Mouse (Mus musculus) neural tube, embryonic 10.5 days (tissue): Measurements from ENCODE around the gene Scoc.
A peak's percentile ranks its signal among the peaks of the same experiment; 100 is the strongest.
"Not testable (repeated sequence)": the region's sequence is repeated elsewhere in the genome, so short reads cannot be mapped to it uniquely, and the experiment has no call there.

Source experiments
- DNase-seq: peaks from one replicate; pipeline ENCODE4 v3.0.0-alpha.2; 2017; ENCODE audit warnings: low spot score; ENCODE audit errors: extremely low spot score

Gene Scoc

DNA sequence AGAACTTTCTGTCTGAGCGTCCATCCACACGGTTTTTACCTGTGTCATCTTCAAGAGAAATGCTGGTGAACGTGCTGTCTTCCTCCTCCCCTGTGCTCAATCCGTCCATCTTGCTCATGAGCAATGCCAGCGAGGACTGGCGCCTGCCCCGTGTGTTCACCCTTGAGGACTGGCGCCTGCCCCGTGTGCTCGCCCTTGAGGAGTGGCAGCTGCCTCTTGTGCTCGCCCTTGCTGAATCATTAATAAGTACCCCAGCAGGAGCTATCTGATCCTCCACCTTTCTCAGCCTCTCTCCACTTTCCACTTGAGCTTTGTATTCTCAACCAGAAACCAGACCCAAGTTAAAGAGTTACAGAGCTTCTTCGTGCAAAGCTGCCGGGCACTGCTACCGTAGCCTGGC, at the start of gene Scoc:
Gene Scoc, minus strand, starts transcription at position 170 of the 400 bp plus-strand sequence.
- DNase-seq: no peak

DNA sequence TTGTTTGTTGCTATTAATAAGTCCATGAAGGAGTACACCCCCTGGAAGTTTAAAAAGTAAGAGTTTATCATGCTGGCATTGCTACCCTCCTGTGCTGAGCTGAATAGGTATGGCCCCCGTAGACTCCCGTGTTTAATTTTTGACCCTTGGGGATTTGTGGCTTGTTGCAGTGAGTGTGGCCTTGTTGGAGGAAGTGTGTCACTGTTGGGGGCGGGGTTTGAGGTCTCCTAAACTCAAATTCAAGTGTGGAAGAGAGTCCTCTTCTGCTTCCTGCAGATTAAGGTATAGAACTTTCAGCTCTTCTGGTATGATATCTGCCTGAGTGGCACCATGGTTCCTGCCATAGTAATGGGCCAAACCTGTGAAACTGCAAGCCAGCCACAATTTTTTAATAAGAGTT, 1.4 kb upstream of the Scoc start:
- DNase-seq: no peak

DNA sequence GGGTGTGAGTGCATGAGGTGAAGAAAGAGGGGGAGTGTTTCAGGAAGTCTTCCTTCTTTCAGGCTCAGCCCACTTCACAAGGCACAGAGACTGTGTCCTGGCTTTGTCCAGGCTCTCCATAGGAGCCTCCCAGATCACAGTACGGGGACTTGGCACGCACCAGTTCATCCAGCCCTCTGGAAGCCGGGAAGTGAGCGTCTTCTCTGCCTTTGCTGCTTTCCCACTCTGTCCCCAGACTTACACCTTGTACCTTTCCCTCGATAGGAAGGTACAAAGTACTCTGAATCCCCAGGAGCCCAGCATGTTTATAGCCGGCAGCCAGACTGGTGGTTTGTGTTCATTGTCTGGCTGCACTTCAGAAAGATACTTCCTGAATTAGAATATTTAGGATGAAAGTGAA, 1.1 kb downstream of the Scoc start:
- DNase-seq: no peak

GRCm38 (mm10) chr8:83451056-83451455, 7.1 kb downstream of the Scoc start:
- no peak for DNase-seq

DNA sequence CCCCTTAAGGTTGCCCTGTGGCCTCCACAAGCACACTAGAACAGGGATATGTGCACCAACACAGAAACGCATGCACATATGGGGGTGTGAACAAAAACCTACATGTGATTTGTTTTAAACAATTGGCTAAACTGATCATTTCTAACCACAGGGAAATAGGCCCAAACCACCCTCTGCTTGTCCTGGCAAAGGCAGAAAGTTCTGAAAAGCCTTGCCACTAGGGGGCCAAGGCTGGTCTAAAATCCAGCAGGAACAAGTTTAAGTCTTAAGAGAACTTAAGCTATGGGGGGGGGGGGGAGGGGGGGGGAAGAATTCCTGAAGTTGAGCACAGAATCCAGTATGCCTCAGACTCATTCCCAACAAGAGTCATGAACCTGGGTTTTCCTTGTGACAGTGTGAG, 8.2 kb downstream of the Scoc start:
- DNase-seq: no peak

DNA sequence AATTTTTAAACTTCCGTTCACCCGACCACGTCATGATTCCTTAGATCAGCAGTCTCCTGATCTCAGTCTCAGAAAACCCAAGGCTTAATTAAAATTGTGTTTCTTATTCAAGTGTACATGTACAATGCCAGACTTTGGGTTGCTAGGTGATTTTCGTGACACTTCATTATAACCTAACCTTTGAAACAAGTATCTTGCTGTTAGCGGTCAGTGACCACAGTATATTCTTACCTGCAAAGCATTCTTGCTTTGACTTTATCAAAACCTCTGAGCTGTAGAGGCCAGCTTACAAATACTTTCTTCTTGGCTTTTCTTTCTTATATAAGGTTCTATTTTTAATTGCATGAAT, 15.2 kb downstream of the Scoc start:
- DNase-seq: no peak

- DNase-seq: peak; percentile 98
These were observed 15.7 kb downstream of the Scoc start for GRCm38 (mm10) chr8:83442243-83443051.

DNA sequence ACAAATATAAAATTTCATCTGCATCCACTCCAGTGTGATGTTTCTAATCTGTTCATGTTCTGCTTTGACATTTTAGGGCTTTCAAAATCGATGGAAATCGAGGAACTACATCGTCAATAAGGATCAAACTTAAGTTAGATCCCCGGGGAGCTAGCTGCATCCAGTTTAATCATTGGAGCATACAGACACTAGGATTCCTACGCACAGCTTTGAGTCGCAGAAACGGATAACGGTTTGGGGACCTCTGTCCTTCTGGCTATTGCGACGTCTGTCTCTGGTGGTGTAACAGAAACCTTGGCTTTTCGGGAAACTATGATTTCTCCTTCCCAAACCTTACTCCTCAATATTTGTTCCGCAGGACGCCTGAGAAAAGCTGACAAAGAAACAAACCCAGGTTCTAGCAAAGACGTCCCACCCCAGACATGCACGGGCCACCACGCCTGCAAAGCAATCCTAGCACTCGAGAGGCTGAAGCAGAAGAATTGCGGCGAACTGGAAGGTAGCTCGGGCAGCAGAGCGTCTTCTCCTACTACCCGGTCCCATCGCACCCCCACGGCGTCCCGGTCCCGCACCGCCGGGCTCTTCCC, 16.4 kb downstream of the Scoc start:
- no peak for DNase-seq

DNA sequence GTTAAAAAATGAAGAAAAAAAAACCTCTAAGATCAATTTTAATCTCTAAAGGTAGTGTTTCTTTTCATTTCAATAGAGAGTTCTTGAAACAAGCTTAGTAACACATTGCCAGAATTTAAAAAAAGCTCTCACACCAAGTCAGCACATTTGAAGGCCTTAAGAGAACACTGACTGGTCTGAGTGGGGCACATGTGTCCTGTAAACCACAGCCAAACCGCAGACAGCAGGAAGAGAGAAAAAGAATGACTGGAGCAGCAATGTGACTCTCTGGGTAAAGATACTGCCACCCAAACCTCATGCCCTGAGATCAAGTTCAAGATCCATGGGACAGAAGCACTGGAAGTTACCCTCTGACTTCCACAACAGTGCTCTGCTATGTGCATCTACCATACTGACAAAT, 21.1 kb downstream of the Scoc start:
- no peak for DNase-seq

DNA sequence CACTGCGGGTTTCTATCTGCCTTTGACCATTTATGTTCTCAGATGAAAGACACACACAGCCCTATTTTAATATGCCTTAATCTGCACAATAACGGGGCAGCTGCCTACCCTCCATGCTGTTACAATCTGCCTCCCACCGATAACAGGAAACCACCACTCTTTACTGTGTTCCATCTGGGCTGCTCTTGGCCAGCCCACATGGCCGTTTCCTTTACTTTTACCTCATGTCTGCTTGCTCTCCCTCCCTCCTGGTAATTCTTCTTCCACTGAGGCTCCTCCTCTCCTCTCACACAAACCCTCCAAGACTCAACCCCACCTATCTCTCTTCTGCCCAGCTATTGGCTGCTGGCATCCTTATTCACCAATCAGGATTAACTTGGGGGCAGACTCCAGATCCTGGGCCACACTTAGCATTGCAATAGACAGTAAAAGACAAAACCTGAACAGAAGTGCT, 29.1 kb downstream of the Scoc start:
- DNase-seq: no peak

GRCm38 (mm10) chr8:83428621-83429020, 29.6 kb downstream of the Scoc start:
- DNase-seq: not testable (repeated sequence)

- DNase-seq: no peak
These were observed 31.2 kb downstream of the Scoc start for GRCm38 (mm10) chr8:83426949-83427348.

GRCm38 (mm10) chr8:83426104-83426759, 32.0 kb downstream of the Scoc start:
- no peak for DNase-seq

- no peak for DNase-seq
These were observed 33.0 kb downstream of the Scoc start for GRCm38 (mm10) chr8:83425202-83425601.

DNA sequence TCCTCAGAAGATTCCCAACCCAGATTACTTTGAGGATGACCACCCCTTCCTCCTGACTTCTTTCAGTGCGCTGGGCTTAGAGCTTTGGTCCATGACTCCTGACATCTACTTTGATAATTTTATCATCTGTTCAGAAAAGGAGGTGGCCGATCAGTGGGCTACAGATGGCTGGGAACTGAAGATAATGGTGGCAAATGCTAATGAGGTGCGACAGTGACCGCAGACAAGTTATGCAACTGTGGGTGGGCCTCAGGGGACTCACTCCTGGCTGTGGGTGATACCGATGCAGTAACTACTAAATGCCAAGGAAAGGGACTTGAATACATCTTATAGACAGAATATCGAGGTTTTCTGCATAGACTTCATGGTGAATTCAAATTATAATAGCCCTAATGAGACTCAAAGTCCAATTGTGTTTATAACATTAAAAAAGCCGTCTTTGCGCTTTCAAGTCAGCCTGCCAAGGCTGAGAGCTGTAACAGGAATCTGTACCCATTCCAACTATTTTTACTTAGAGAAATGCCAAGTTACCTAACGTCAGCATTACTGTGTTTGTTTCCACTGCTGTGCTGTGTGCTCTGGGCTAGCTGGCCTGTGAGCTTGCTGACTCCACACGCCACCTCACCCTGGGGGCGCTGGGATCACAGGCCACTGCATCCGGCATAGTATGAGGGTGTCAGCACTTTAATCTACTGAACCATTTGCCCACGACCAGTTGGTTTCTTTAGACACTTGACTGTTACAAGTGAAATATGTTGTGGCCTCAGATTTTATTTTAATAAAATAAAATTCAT, 35.0 kb downstream of the Scoc start:
- no peak for DNase-seq

DNA sequence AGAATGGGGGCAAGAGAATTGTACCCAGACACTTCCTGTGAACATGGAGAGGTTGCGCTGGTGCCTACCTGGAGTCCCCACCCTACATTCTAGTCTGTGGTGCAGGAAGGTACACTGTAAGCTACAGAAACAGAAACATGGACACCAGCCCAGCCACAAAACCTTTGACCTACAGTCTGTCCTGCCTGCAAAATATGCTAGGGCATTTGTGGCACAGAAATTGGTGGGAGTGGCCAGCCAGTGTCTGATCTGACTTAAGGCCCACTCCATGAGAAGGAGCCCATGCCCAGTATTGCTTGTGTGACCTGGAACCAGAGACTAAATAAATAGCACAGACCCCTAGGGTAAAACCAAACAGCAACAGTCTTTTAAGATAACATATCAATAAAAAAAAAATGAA, 36.8 kb downstream of the Scoc start:
- DNase-seq: no peak

DNA sequence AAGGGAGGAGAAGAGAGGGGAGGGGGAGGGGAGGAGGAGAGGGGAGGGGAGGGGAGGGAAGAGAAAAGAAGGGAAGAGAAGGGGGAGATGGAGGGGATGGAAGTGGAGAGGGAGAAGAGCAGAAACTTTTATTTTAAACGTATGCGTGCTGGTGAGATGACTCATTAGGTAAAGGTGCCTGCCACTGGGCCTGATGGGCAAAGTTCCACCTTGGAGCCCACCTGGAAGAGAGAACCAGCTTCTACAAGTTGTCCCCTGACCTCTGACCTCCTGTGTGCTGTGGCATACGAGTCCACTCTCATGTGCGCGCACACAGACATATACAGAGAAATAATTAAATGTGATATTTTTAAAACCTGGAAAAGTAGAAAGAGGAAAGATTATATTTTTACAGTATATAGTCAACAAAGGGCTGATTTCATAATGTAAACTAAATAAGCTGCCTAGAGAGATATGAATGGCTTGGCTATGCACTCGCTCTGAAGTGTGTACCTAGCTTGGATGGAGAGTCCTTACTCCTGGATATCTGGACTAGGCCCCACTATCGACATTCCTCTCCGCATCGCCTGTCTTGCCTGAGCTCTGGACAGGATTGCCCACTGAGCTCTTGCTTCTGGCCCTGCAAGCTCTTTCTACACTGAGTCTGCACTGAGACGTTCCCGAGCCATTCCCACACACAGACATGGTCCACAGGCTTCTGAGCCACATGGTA, 39.2 kb downstream of the Scoc start:
- no peak for DNase-seq

- peak; percentile 2 for DNase-seq
These were observed 40.2 kb downstream of the Scoc start for GRCm38 (mm10) chr8:83417970-83418369.

DNA sequence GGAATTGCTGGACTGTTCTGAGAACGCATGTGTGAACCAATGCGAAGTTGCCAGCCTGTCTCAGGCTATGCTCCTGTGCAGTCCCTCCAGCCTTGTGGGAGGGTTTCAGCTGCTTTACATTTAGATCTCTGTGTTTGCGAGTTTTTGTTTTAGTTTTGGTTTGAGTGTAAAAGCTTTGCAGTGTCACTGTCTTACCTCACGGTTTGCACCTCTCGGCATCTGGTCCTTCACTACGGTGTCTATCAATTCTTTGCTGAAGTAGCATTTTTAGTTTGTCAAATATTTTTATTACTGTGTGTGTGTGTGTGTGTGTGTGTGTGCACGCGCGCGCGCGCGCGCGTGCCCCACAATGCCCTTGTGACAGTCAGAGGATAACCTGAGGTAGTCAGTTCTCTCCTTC, 41.3 kb downstream of the Scoc start:
- DNase-seq: no peak

DNA sequence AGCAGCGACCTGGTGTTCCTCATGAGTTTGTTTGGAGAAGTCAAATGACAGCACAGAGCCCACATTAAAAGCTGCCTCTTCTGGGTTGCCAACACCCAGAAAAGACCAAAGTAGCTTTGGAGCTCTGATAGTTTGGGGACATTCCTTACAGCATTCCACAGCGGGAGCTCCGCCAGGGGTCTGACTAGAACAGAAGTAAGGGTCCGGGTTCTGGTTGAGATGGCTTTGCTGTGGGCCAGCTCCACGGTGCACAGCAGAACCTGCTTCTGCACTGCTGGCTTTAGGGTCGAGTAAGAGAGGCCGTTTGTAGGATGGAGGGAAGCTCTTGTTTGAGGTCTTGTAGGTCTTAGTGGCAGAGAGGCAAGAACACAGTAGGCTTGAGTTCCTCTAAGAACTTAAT, 49.7 kb downstream of the Scoc start:
- no peak for DNase-seq

- DNase-seq: peak; percentile 20
These were observed 51.4 kb downstream of the Scoc start for GRCm38 (mm10) chr8:83406836-83407235.
